Mouse (Mus musculus): ENCODE measurements at regions not wholly inside any gene's neighbourhood (a gene's known extent, or its start where the extent isn't known, plus 50 kb on each side); places are given as distances from the start of the nearest gene placed in this dataset.

- DNase-seq (ENCODE audit: low spot score) (no peak), ATAC-seq (no peak)
- TF ChIP-seq EP300 (IDR thresholded peaks at IDR 0.05) (no peak), CTCF (IDR thresholded peaks at IDR 0.05) (no peak)
- no peaks in the 10 kb centered on the region for H3K9me3 ChIP-seq (ENCODE audit: low read length)
- H3K27me3 ChIP-seq (replicated peaks; ENCODE audit: insufficient read depth, low read length) = no peaks in the 10 kb centered on the region
- no peaks in the 10 kb centered on the region for H3K4me1 ChIP-seq (ENCODE audit: insufficient read depth, low read depth, low read length)
- no peak overlapping the region for H3K27ac ChIP-seq (ENCODE audit: low read length)
- H3K4me3 ChIP-seq (ENCODE audit: low read depth, low read length) = no peak overlapping the region
- no peaks in the 10 kb centered on the region for H3K36me3 ChIP-seq (ENCODE audit: insufficient read depth, low read length)
- H3K4me2 ChIP-seq (replicated peaks; ENCODE audit: low read depth, low read length) = no peak overlapping the region
- 78% methylated on average over 7 of the region's 7 CpGs for WGBS
- no peak overlapping the region for H3K9ac ChIP-seq (replicated peaks; ENCODE audit: low read depth)
These were observed 243.6 kb upstream of the Clec14a start for GRCm38 (mm10) chr12:58512645-58513044.

- no peak overlapping the region for H3K4me3 ChIP-seq (ENCODE audit: low read depth, low read length)
- no peak overlapping the region for H3K9ac ChIP-seq (replicated peaks; ENCODE audit: low read depth)
- H3K27me3 ChIP-seq (replicated peaks; ENCODE audit: insufficient read depth, low read length) = no peaks in the 10 kb centered on the region
- DNase-seq (ENCODE audit: low spot score) = no peak
- H3K4me2 ChIP-seq (replicated peaks; ENCODE audit: low read depth, low read length) = no peak overlapping the region
- no peaks in the 10 kb centered on the region for H3K36me3 ChIP-seq (ENCODE audit: insufficient read depth, low read length)
- ATAC-seq = no peak
- H3K27ac ChIP-seq (ENCODE audit: low read length) = no peak overlapping the region
- TF ChIP-seq EP300 (IDR thresholded peaks at IDR 0.05) = no peak
- H3K4me1 ChIP-seq (ENCODE audit: insufficient read depth, low read depth, low read length) = no peaks in the 10 kb centered on the region
- H3K9me3 ChIP-seq (ENCODE audit: low read length) = no peaks in the 10 kb centered on the region
These were observed 235.2 kb upstream of the Clec14a start for GRCm38 (mm10) chr12:58504283-58504682.

DNA sequence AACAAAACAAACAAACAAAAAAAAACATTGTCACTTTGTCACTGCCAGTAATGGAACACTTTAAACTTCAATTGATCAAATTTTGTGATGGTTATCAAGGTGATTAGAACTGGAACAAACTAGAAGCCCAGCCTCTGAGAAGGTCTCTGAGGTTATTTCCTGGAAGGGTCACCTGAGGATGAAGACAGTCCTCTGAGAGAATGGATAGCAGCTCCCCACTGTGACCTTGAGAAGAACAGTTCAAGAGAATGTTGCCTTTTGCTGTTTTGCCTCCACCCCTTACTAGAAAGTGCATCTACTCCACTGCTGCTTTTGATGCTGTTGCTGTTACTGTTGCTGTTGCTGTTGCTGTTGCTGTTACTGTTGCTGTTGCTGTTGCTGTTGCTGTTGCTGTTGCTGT is 205.1 kb upstream of the Clec14a start:
- Histone ChIP-seq H3K4me1 (ENCODE audit: insufficient read depth, low read depth, low read length) (no peaks in the 10 kb centered on the region), H3K9ac (replicated peaks; ENCODE audit: low read depth) (no peak overlapping the region), H3K4me3 (ENCODE audit: low read depth, low read length) (no peak overlapping the region), H3K27ac (ENCODE audit: low read length) (no peak overlapping the region), H3K9me3 (ENCODE audit: low read length) (no peaks in the 10 kb centered on the region), H3K27me3 (replicated peaks; ENCODE audit: insufficient read depth, low read length) (no peaks in the 10 kb centered on the region), H3K4me2 (replicated peaks; ENCODE audit: low read depth, low read length) (no peak overlapping the region), H3K36me3 (ENCODE audit: insufficient read depth, low read length) (no peaks in the 10 kb centered on the region)
- TF ChIP-seq CTCF (IDR thresholded peaks at IDR 0.05) (no peak), EP300 (IDR thresholded peaks at IDR 0.05) (no peak)
- DNase-seq (ENCODE audit: low spot score) (no peak), ATAC-seq (no peak)

DNA sequence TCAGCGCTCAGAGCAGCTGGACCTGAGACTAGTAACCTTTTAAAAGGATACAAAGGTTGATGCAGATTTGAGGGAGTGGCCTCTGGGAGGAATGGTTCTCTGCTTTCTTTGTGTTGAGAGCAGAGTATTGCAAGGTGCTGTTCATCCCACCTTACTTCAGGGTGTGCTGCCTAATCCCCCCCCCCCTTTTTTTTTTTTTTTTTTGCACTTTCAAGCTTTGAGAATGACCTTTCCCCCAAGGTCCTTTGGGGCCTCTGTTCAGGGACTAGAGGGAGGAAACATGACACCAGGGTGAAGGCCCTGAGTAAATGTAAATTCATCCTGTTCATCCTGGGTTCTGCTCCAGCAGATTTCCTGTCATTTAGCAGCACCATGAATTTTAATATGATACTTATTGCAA is 204.4 kb upstream of the Clec14a start:
- H3K4me2 ChIP-seq (replicated peaks; ENCODE audit: low read depth, low read length) = no peak overlapping the region
- no peaks in the 10 kb centered on the region for H3K4me1 ChIP-seq (ENCODE audit: insufficient read depth, low read depth, low read length)
- H3K27me3 ChIP-seq (replicated peaks; ENCODE audit: insufficient read depth, low read length) = no peaks in the 10 kb centered on the region
- WGBS = 60% methylated on average over 1 of the region's 1 CpGs
- ATAC-seq (no peak), DNase-seq (ENCODE audit: low spot score) (no peak)
- H3K9ac ChIP-seq (replicated peaks; ENCODE audit: low read depth) = no peak overlapping the region
- H3K27ac ChIP-seq (ENCODE audit: low read length) = no peak overlapping the region
- no peak for TF ChIP-seq CTCF (IDR thresholded peaks at IDR 0.05)
- TF ChIP-seq EP300 (IDR thresholded peaks at IDR 0.05) = no peak
- H3K4me3 ChIP-seq (ENCODE audit: low read depth, low read length) = no peak overlapping the region
- H3K36me3 ChIP-seq (ENCODE audit: insufficient read depth, low read length) = no peaks in the 10 kb centered on the region
- H3K9me3 ChIP-seq (ENCODE audit: low read length) = no peaks in the 10 kb centered on the region

- no peak for ATAC-seq
- no peak overlapping the region for H3K9ac ChIP-seq (replicated peaks; ENCODE audit: low read depth)
- H3K27me3 ChIP-seq (replicated peaks; ENCODE audit: insufficient read depth, low read length) = no peaks in the 10 kb centered on the region
- TF ChIP-seq EP300 (IDR thresholded peaks at IDR 0.05) = no peak
- no peak for TF ChIP-seq CTCF (IDR thresholded peaks at IDR 0.05)
- WGBS = 81% methylated on average over 3 of the region's 3 CpGs
- no peak overlapping the region for H3K4me2 ChIP-seq (replicated peaks; ENCODE audit: low read depth, low read length)
- no peak for DNase-seq (ENCODE audit: low spot score)
- H3K4me1 ChIP-seq (ENCODE audit: insufficient read depth, low read depth, low read length) = no peaks in the 10 kb centered on the region
- H3K27ac ChIP-seq (ENCODE audit: low read length) = no peak overlapping the region
- H3K4me3 ChIP-seq (ENCODE audit: low read depth, low read length) = no peak overlapping the region
- H3K36me3 ChIP-seq (ENCODE audit: insufficient read depth, low read length) = no peaks in the 10 kb centered on the region
- H3K9me3 ChIP-seq (ENCODE audit: low read length) = no peaks in the 10 kb centered on the region
These were observed 191.4 kb upstream of the Clec14a start for GRCm38 (mm10) chr12:58460465-58460864.

- no peaks in the 10 kb centered on the region for H3K36me3 ChIP-seq (ENCODE audit: insufficient read depth, low read length)
- H3K4me2 ChIP-seq (replicated peaks; ENCODE audit: low read depth, low read length) = no peak overlapping the region
- no peak for ATAC-seq
- H3K9ac ChIP-seq (replicated peaks; ENCODE audit: low read depth) = no peak overlapping the region
- no peak for TF ChIP-seq EP300 (IDR thresholded peaks at IDR 0.05)
- no peak for TF ChIP-seq CTCF (IDR thresholded peaks at IDR 0.05)
- no peaks in the 10 kb centered on the region for H3K9me3 ChIP-seq (ENCODE audit: low read length)
- no peak overlapping the region for H3K4me3 ChIP-seq (ENCODE audit: low read depth, low read length)
- 87% methylated on average over 2 of the region's 2 CpGs for WGBS
- DNase-seq (ENCODE audit: low spot score) = no peak
- H3K4me1 ChIP-seq (ENCODE audit: insufficient read depth, low read depth, low read length) = no peaks in the 10 kb centered on the region
- H3K27ac ChIP-seq (ENCODE audit: low read length) = no peak overlapping the region
- no peaks in the 10 kb centered on the region for H3K27me3 ChIP-seq (replicated peaks; ENCODE audit: insufficient read depth, low read length)
These were observed 185.7 kb upstream of the Clec14a start for GRCm38 (mm10) chr12:58454828-58455227.

DNA sequence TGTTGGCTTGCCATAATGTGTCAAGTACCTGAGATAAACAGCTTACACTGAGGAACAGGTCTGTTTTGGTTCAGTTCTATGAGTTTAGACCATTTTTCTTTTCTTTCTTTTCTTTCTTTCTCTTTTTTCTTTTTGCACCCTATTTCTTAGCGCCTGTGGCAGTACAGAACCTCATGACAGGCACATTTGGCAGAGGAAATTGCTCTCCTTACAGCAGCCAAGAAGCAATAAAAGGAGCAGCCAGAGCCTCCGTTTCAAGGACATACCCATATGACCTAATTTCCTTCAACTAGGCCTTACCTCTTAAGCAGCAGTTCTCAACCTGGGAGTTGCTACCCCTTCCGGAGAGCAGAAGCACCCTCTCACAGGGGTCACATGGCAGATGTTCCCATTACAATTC is 173.9 kb upstream of the Clec14a start:
- H3K4me2 ChIP-seq (replicated peaks; ENCODE audit: low read depth, low read length) = no peak overlapping the region
- H3K27ac ChIP-seq (ENCODE audit: low read length) = no peak overlapping the region

More for the DNA sequence above, 173.9 kb upstream of the Clec14a start:
- DNase-seq (ENCODE audit: low spot score) (no peak), ATAC-seq (no peak)
- no peaks in the 10 kb centered on the region for H3K4me1 ChIP-seq (ENCODE audit: insufficient read depth, low read depth, low read length)
- TF ChIP-seq CTCF (IDR thresholded peaks at IDR 0.05) = no peak
- TF ChIP-seq EP300 (IDR thresholded peaks at IDR 0.05) = no peak
- H3K9me3 ChIP-seq (ENCODE audit: low read length) = no peaks in the 10 kb centered on the region
- H3K36me3 ChIP-seq (ENCODE audit: insufficient read depth, low read length) = no peaks in the 10 kb centered on the region
- H3K9ac ChIP-seq (replicated peaks; ENCODE audit: low read depth) = no peak overlapping the region
- WGBS = 58% methylated on average over 3 of the region's 3 CpGs
- H3K27me3 ChIP-seq (replicated peaks; ENCODE audit: insufficient read depth, low read length) = no peaks in the 10 kb centered on the region
- H3K4me3 ChIP-seq (ENCODE audit: low read depth, low read length) = no peak overlapping the region
